Mouse (Mus musculus) cortical plate, adult 2 months (tissue): ENCODE measurements around the gene Alpi.

Experiments
- CTCF ChIP-seq: fragments of 200-500 bp; IDR thresholded peaks from 2 replicates; pipeline ENCODE4 v1.5.1; 2011; ENCODE audit warnings: mild to moderate bottlenecking, control low read depth, low read length; ENCODE audit not compliant: insufficient read depth; ENCODE audit errors: extremely low read depth
- POLR2A ChIP-seq: fragments of 200-500 bp; IDR thresholded peaks from 2 replicates; pipeline ENCODE4 v1.6.1; 2011; ENCODE audit warnings: mild to moderate bottlenecking, low read length, control low read depth; ENCODE audit not compliant: insufficient read depth; ENCODE audit errors: extremely low read depth

GRCm38 (mm10) chr1:87098358-87098975 is 2.9 kb downstream of the Alpi start:
- TF ChIP-seq CTCF (0 out of 2 replicates have a peak, but pooled peaks have one; percentile 16), POLR2A (no peak)
